Mouse (Mus musculus): ENCODE results near the gene Slc38a9. TPM values are rescaled to one million over a fixed set of nuclear protein-coding genes. Genes with fewer than 3 reads are reported as not detected.

The Slc38a9 gene
- total and polyA plus RNA-seq, 3 experiments = 10.8 to 14.1 TPM; not detected in 1

GRCm38 (mm10) chr13:112773991-112774675, 113.6 kb downstream of the Slc38a9 start:
- Histone ChIP-seq H3K27me3 (ENCODE audit: control insufficient read depth in 1 of 2, insufficient read depth in 2 of 2, low read length in 2 of 2) (no peaks in the 10 kb centered on the region; a peak in 1 of 4 replicates), H3K9ac (ENCODE audit: control insufficient read depth, low read depth, low read length, poor library complexity, severe bottlenecking) (no peak overlapping the region), H3K79me2 (ENCODE audit: control insufficient read depth, insufficient read depth, low read length, poor library complexity) (no peaks in the 10 kb centered on the region), H3K36me3 (ENCODE audit: control insufficient read depth in 1 of 2, insufficient read depth in 2 of 2, low read length in 2 of 2) (peaks cover 0 to 12% of the 10 kb centered on the region in 2 experiments; a peak in 2 of 4 replicates), H3K9me3 (replicated peaks; ENCODE audit: insufficient read depth, low read length) (no peaks in the 10 kb centered on the region), H3K4me3 (ENCODE audit: control insufficient read depth in 1 of 2, insufficient read depth in 1 of 2, low read depth in 2 of 2, low read length in 2 of 2) (no peak overlapping the region), H3K27ac (ENCODE audit: control insufficient read depth, low read depth, low read length) (no peak overlapping the region), H3K4me1 (ENCODE audit: control insufficient read depth in 1 of 2, insufficient read depth in 2 of 2, low read length in 2 of 2) (peaks cover 4 to 9% of the 10 kb centered on the region in 2 experiments; a peak in 2 of 4 replicates)
- no peak for DNase-seq (ENCODE audit: low read depth, low spot score)
- TF ChIP-seq SMC3 (IDR thresholded peaks at IDR 0.05; ENCODE audit: low read depth, low read length) (no peak), EP300 (IDR thresholded peaks at IDR 0.05; ENCODE audit: low read depth in 1 of 2, low read length in 2 of 2) (no peak), TBP (IDR thresholded peaks at IDR 0.05; ENCODE audit: low read depth, low read length) (no peak), ZNF384 (IDR thresholded peaks at IDR 0.05; ENCODE audit: low read depth, low read length) (no peak), MAX (IDR thresholded peaks at IDR 0.05; ENCODE audit: low read length) (no peak), POLR2A (IDR thresholded peaks at IDR 0.05; ENCODE audit: control insufficient read depth in 1 of 2, insufficient read depth in 1 of 2, low read depth in 1 of 2, low read length in 2 of 2, poor library complexity in 1 of 2) (no peak), RCOR1 (IDR thresholded peaks at IDR 0.05; ENCODE audit: low read depth, low read length) (no peak), MAZ (IDR thresholded peaks at IDR 0.05; ENCODE audit: low read depth, low read length) (no peak), MYB (IDR thresholded peaks at IDR 0.05; ENCODE audit: low read depth, low read length) (no peak), JUND (IDR thresholded peaks at IDR 0.05; ENCODE audit: low read depth, low read length) (no peak), MEF2A (IDR thresholded peaks at IDR 0.05; ENCODE audit: extremely low read depth, insufficient replicate concordance, low read depth, low read length, poor library complexity, severe bottlenecking) (no peak), MYC (IDR thresholded peaks at IDR 0.05; ENCODE audit: low read depth, low read length) (no peak)

GRCm38 (mm10) chr13:112775856-112776255, 115.3 kb downstream of the Slc38a9 start:
- Histone ChIP-seq H3K9ac (ENCODE audit: control insufficient read depth, low read depth, low read length, poor library complexity, severe bottlenecking) (no peak overlapping the region), H3K4me1 (ENCODE audit: control insufficient read depth in 1 of 2, insufficient read depth in 2 of 2, low read length in 2 of 2) (peaks cover 0 to 2% of the 10 kb centered on the region in 2 experiments; a peak in 2 of 4 replicates), H3K4me3 (ENCODE audit: control insufficient read depth in 1 of 2, insufficient read depth in 1 of 2, low read depth in 2 of 2, low read length in 2 of 2) (no peak overlapping the region), H3K27ac (ENCODE audit: control insufficient read depth, low read depth, low read length) (no peak overlapping the region), H3K36me3 (ENCODE audit: control insufficient read depth in 1 of 2, insufficient read depth in 2 of 2, low read length in 2 of 2) (peaks cover 0 to 3% of the 10 kb centered on the region in 2 experiments; a peak in 2 of 4 replicates), H3K79me2 (ENCODE audit: control insufficient read depth, insufficient read depth, low read length, poor library complexity) (no peaks in the 10 kb centered on the region), H3K9me3 (replicated peaks; ENCODE audit: insufficient read depth, low read length) (no peaks in the 10 kb centered on the region), H3K27me3 (ENCODE audit: control insufficient read depth in 1 of 2, insufficient read depth in 2 of 2, low read length in 2 of 2) (no peaks in the 10 kb centered on the region; a peak in 1 of 4 replicates)
- TF ChIP-seq MAFK (IDR thresholded peaks at IDR 0.05; ENCODE audit: borderline replicate concordance, low read depth, low read length) = no peak
- no peak for TF ChIP-seq USF1 (IDR thresholded peaks at IDR 0.05; ENCODE audit: low read depth, low read length)
- TF ChIP-seq UBTF (IDR thresholded peaks at IDR 0.05; ENCODE audit: borderline replicate concordance, insufficient read depth, low read depth, low read length) = no peak
- TF ChIP-seq TBP (IDR thresholded peaks at IDR 0.05; ENCODE audit: low read depth, low read length) = no peak
- no peak for TF ChIP-seq BHLHE40 (IDR thresholded peaks at IDR 0.05; ENCODE audit: borderline replicate concordance, low read depth, low read length)
- TF ChIP-seq CTCF (IDR thresholded peaks at IDR 0.05 in 2 of 3, conservative IDR thresholded peaks at IDR 0.05 in 1 of 3; ENCODE audit: control insufficient read depth in 1 of 3, insufficient read depth in 1 of 3, low read depth in 2 of 3, low read length in 3 of 3, poor library complexity in 1 of 3, severe bottlenecking in 1 of 3) = no peak
- no peak for TF ChIP-seq MAZ (IDR thresholded peaks at IDR 0.05; ENCODE audit: low read depth, low read length)
- no peak for TF ChIP-seq CHD1 (IDR thresholded peaks at IDR 0.05; ENCODE audit: low read depth, low read length)
- TF ChIP-seq NRF1 (IDR thresholded peaks at IDR 0.05; ENCODE audit: insufficient read depth, low read depth, low read length, poor library complexity, severe bottlenecking) = no peak
- DNase-seq (ENCODE audit: low read depth, low spot score) = no peak

Data from MEL (cell line).